Mouse (Mus musculus) lung, postnatal 0 days (tissue): Measurements from ENCODE around the gene Pawr. TPM values are rescaled to one million over a fixed set of nuclear protein-coding genes. Genes with fewer than 3 reads are reported as not detected.

Experiments
- ATAC-seq: fragments of 200-750 bp; cut with Nextera tagmentation; 2 replicates; pipeline ENCODE4 v1.8.0; 2017; ENCODE audit warnings: moderate library complexity
- DNase-seq: peaks from one replicate; pipeline ENCODE4 v3.0.0-alpha.2; 2016; ENCODE audit warnings: low spot score
- H3K27ac ChIP-seq: fragments of 300-500 bp; sonication (generic); 2 replicates; pipeline ENCODE4 v1.5.1; 2014; ENCODE audit warnings: antibody characterized with exemption, mild to moderate bottlenecking, low read length, mixed read lengths
- H3K27me3 ChIP-seq: fragments of 300-500 bp; sonication (generic); replicated peaks from 2 replicates; pipeline ENCODE4 v1.6.1; 2014; ENCODE audit warnings: low read length, mixed read lengths; ENCODE audit not compliant: insufficient read depth
- H3K36me3 ChIP-seq: fragments of 300-500 bp; sonication (generic); 2 replicates; pipeline ENCODE4 v1.6.1; 2014; ENCODE audit warnings: low read length, mixed read lengths; ENCODE audit not compliant: insufficient read depth
- H3K4me1 ChIP-seq: fragments of 300-500 bp; sonication (generic); 2 replicates; pipeline ENCODE4 v1.6.1; 2014; ENCODE audit warnings: antibody characterized with exemption, low read depth, low read length, mixed read lengths; ENCODE audit not compliant: insufficient read depth
- H3K4me2 ChIP-seq: fragments of 300-500 bp; sonication (generic); replicated peaks from 2 replicates; pipeline ENCODE4 v1.6.1; 2014; ENCODE audit warnings: low read depth, mild to moderate bottlenecking, low read length, moderate library complexity, mixed read lengths
- H3K4me3 ChIP-seq: fragments of 300-500 bp; sonication (generic); 2 replicates; pipeline ENCODE4 v1.5.1; 2014; ENCODE audit warnings: low read depth, low read length
- H3K9ac ChIP-seq: fragments of 300-500 bp; sonication (generic); replicated peaks from 2 replicates; pipeline ENCODE4 v1.6.1; 2014; ENCODE audit warnings: low read depth, mild to moderate bottlenecking
- H3K9me3 ChIP-seq: fragments of 300-500 bp; sonication (generic); 2 replicates; pipeline ENCODE4 v1.6.1; 2016; ENCODE audit warnings: low read length, mixed read lengths
- CTCF ChIP-seq: IDR thresholded peaks from 2 replicates; pipeline ENCODE4 v1.5.1; 2016; ENCODE audit warnings: antibody characterized with exemption, mild to moderate bottlenecking
- EP300 ChIP-seq: IDR thresholded peaks from 2 replicates; pipeline ENCODE4 v1.6.1; 2016; ENCODE audit warnings: antibody characterized with exemption, mild to moderate bottlenecking, control low read depth
- WGBS: fragments of 180-500 bp; shearing (Covaris S2); extraction: QIAGEN DNeasy Blood & Tissue Kit; methylation state at CpG from one replicate; pipeline ENCODE4 v1.1.7; 2014; 5-methylcytosine and 5-hydroxymethylcytosine counted together
- polyA plus RNA-seq: library from polyadenylated mRNA; unstranded; fragments of >200 nt; fragmentation: Nextera tagmentation; extraction: Ambion mirVana; gene quantifications from 2 replicates; pipeline ENCODE4 v1.2.1, GENCODE M21; 2015

The Pawr gene
- polyA plus RNA-seq, result 15.3 and 19.6 TPM in 2 replicates

DNA sequence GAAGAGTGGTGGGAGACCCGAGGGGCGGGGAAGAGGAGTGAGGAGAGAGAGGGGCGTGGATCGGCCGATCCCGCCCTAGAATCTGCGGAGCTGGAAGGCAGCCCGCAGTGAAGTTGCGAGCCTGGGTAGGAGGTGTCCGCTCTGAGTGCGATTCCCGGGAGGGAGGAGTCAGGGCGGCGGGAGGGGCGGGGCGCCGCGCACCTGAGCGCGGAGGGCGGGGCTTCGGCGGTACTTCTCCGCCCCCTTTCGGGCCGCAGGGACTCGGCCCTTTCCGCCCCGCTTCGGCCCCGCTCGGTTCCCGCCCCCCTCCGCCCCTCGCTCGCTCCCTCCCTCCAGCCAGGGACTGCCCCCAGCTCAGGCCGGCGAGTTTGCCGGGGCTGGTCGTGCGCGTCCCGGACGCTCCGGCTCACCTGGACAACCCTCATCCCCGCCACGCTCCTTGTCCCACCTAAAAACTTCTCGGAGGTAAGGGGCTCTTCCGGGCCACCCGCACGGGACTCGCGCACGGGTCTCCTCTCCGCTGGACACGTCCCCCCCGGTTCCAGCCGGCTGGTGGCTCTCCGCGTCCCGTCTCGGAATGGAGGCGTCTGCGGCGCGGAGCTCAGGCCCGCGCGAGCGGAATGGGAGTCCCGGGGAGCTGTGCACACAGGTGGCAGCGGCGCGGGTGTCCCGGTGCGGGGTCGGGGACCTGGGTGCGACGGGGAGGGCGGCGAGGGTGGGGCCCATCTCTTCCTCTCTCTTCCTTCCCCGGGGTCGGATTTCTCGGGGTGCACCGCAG lies at the start of gene Pawr:
Gene Pawr (plus strand): TSS at position 338 of the 778 bp plus-strand sequence.
- H3K9me3 ChIP-seq, result no peaks in the 10 kb centered on the region
- H3K27me3 ChIP-seq, result no peaks in the 10 kb centered on the region
- DNase-seq (peak; percentile 91), ATAC-seq (peak; percentile 95)
- 4% methylated on average over 65 of the region's 85 CpGs for WGBS
- H3K4me1 ChIP-seq, result peaks cover 4% of the 10 kb centered on the region; the same call in 1 of the 2 replicates
- no peak for TF ChIP-seq CTCF
- TF ChIP-seq EP300, result no peak
- no peaks in the 10 kb centered on the region for H3K36me3 ChIP-seq
- H3K27ac ChIP-seq, result peak within 1 kb of the TSS; percentile 90
- H3K4me3 ChIP-seq, result peak within 1 kb of the TSS; percentile 89
- H3K9ac ChIP-seq, result peak within 1 kb of the TSS; percentile 68
- peak within 1 kb of the TSS; percentile 85 for H3K4me2 ChIP-seq

DNA sequence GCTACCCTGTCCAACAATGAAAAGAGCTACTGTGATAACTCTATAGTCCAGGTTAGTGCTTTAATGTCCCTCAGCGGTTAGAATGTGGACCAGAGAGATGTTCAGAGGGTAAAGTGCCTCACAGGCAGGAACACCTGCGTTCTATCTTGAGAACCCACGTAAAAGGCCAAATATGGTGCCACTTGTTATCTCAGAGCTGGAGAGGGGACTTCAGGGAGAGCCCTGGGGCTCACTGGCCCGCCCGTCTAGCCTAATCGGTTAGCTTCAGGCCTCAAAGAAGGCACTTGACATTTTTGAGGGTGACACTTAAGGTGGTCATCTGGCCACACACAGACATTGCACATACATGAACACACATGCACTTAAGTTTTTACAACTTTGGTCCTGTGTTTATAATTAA lies 49.6 kb upstream of the Pawr start:
- ATAC-seq (peak; percentile 67), DNase-seq (no peak)
- Histone ChIP-seq H3K4me3 (no peak overlapping the region), H3K4me2 (no peak overlapping the region), H3K27ac (no peak overlapping the region), H3K27me3 (no peaks in the 10 kb centered on the region), H3K4me1 (no peaks in the 10 kb centered on the region), H3K9me3 (no peaks in the 10 kb centered on the region), H3K9ac (no peak overlapping the region), H3K36me3 (peaks cover 12% of the 10 kb centered on the region; the same call in 1 of the 2 replicates)
- 72% methylated on average over 6 of the region's 6 CpGs for WGBS
- no peak for TF ChIP-seq CTCF
- no peak for TF ChIP-seq EP300

DNA sequence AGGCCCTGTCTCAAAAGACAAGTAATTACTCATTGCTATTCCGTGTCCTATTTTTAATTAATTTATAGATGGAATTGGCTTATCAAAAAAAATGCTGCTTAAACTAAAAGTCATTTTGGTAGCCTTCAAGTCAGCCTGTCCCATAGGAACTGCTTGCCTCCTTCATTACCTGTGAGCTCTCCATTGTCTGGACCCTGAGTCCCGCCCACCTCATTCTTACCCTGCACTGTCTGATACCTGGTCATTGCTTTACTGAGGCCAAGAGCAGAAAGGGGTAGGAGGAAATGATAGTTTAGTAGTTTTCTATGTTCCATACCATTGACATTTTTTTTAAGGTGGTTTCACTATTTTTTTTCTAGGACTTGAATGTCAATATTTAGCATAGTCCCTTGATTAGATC lies 48.5 kb upstream of the Pawr start:
- Histone ChIP-seq H3K4me1 (no peaks in the 10 kb centered on the region), H3K27me3 (no peaks in the 10 kb centered on the region), H3K27ac (no peak overlapping the region), H3K4me3 (no peak overlapping the region), H3K36me3 (peaks cover 12% of the 10 kb centered on the region; the same call in 1 of the 2 replicates), H3K9ac (no peak overlapping the region), H3K9me3 (no peaks in the 10 kb centered on the region), H3K4me2 (no peak overlapping the region)
- no peak for DNase-seq
- TF ChIP-seq CTCF (no peak), EP300 (no peak)
- WGBS, result 90% methylated on average over 2 of the region's 2 CpGs
- ATAC-seq, result no peak

DNA sequence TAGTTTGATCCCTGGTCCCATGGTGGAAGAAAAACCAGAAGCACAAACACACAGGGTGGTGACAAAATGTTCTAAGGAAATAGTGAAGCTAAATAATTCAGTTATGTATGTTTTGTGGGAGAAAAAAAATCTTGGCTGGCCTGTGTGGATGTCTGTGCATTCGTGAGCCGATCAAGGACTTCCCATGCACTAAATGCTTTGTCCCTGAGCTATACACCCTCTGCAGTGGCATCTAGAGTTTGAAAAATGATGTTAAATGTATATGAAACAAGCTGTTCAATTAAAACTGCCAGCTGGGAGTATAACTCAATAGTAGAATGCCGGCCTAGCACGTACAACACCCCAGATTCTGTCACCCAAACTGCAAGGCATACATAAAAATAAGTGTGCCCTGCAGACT lies 48.1 kb upstream of the Pawr start:
- Histone ChIP-seq H3K27ac (no peak overlapping the region), H3K4me1 (no peaks in the 10 kb centered on the region), H3K36me3 (peaks cover 12% of the 10 kb centered on the region; the same call in 1 of the 2 replicates), H3K9ac (no peak overlapping the region), H3K4me3 (no peak overlapping the region), H3K9me3 (no peaks in the 10 kb centered on the region), H3K27me3 (no peaks in the 10 kb centered on the region), H3K4me2 (no peak overlapping the region)
- ATAC-seq (no peak), DNase-seq (no peak)
- WGBS, result 59% methylated on average over 4 of the region's 4 CpGs
- TF ChIP-seq EP300 (no peak), CTCF (no peak)

DNA sequence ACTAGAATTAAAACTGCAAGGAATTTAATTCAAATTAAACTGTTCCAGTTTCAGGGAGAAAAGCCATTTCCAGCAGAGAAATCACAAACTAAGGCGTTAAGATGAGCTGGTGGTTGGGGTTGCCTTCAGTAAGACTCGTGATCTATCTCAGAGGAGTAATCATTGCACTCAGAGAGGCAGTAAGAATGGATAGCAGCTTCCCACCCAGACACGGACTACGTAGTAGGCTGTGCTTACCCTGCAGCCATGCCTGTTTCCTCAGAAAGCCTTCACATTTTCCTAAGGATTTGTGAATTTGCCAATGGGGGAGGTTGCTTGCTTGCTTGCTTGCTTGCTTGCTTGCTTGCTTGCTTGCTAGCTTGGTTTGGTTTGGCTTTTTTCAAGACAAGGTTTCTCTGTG lies 47.5 kb upstream of the Pawr start:
- no peak for ATAC-seq
- no peak overlapping the region for H3K4me2 ChIP-seq
- WGBS, result 83% methylated on average over 4 of the region's 4 CpGs

DNA sequence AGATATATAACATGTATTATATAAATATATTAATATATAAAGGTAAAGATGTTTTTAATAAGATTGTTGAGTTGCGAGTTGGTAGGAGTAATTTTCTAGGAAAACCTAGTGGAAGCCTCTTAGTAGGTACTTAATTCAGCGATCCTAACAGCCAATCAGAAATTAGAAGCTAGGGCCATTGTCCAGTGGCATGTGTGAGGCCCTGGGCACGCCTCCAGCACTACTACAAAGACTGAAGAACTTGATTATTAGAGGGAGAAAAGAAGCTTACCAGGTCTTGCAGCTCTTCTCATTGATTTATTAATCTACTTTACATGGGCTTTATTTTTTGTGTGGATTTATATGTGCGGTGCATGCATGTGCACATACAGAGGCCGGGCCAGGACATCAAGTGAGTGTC lies 46.9 kb upstream of the Pawr start:
- Histone ChIP-seq H3K27ac (no peak overlapping the region), H3K9me3 (no peaks in the 10 kb centered on the region), H3K4me2 (no peak overlapping the region), H3K4me3 (no peak overlapping the region), H3K36me3 (peaks cover 9% of the 10 kb centered on the region; the same call in 1 of the 2 replicates), H3K4me1 (no peaks in the 10 kb centered on the region), H3K27me3 (no peaks in the 10 kb centered on the region), H3K9ac (no peak overlapping the region)
- DNase-seq (no peak), ATAC-seq (no peak)
- TF ChIP-seq CTCF (no peak), EP300 (no peak)
- WGBS, result 95% methylated on average over 5 of the region's 5 CpGs

More for the DNA sequence above, 47.5 kb upstream of the Pawr start:
- peaks cover 12% of the 10 kb centered on the region; the same call in 1 of the 2 replicates for H3K36me3 ChIP-seq
- no peak overlapping the region for H3K27ac ChIP-seq
- DNase-seq, result no peak
- no peak for TF ChIP-seq EP300
- TF ChIP-seq CTCF, result no peak
- no peaks in the 10 kb centered on the region for H3K27me3 ChIP-seq
- no peaks in the 10 kb centered on the region for H3K9me3 ChIP-seq
- no peak overlapping the region for H3K4me3 ChIP-seq
- H3K9ac ChIP-seq, result no peak overlapping the region
- H3K4me1 ChIP-seq, result no peaks in the 10 kb centered on the region
